8 mouse cellular contexts compared by ENCODE assay signal in genomic region chr14:118235973-118236885, GRCm38 (mm10). TPM values are rescaled to one million over a fixed set of nuclear protein-coding genes. Genes with fewer than 3 reads are reported as not detected.
DNase-seq lines count a peak whose midpoint lies in the region; ATAC-seq and TF ChIP-seq lines count a peak whose summit lies in the region.

No protein-coding gene starts in this region.

- H3K9me3 ChIP-seq in intestine, postnatal 0 days (ENCODE audit: control insufficient read depth), result no peaks in the 10 kb centered on the region

- H3K36me3 ChIP-seq in intestine, postnatal 0 days (ENCODE audit: control insufficient read depth, insufficient read depth), result no peaks in the 10 kb centered on the region

- peak overlapping the region; percentile 97 for H3K4me2 ChIP-seq in intestine, postnatal 0 days (replicated peaks; ENCODE audit: low read depth)

- H3K27me3 ChIP-seq in intestine, postnatal 0 days (replicated peaks; ENCODE audit: control insufficient read depth, insufficient read depth, low read length), result peaks cover 91% of the 10 kb centered on the region

- under 1% methylated on average over 70 of the region's 73 CpGs for WGBS in intestine, postnatal 0 days

- no peak overlapping the region for H3K27ac ChIP-seq in intestine, postnatal 0 days (ENCODE audit: low read depth, low read length)

- no peak for TF ChIP-seq CTCF in intestine, postnatal 0 days (IDR thresholded peaks at IDR 0.05; ENCODE audit: low read depth)

- H3K4me1 ChIP-seq in intestine, postnatal 0 days (replicated peaks; ENCODE audit: control insufficient read depth, insufficient read depth, low read length), result peaks cover 9% of the 10 kb centered on the region; the same call in 1 of the 2 replicates

- 0 out of 2 replicates have a peak, but pooled peaks have one; percentile 18 for ATAC-seq in granulocyte monocyte progenitor cell, adult 5-6 weeks (replicated peaks; ENCODE audit: poor library complexity, severe bottlenecking)
- ATAC-seq in intestine, postnatal 0 days, result peak; percentile 68
- peak; percentile 9; the same call in 1 of the 2 replicates for ATAC-seq in megakaryocyte progenitor cell, adult 5-6 weeks (replicated peaks; ENCODE audit: poor library complexity)

- peak; percentile 21 to 69 for DNase-seq in adrenal gland, adult (ENCODE audit: inconsistent age in 2 of 2, low spot score in 1 of 2)
- no peak for DNase-seq in adrenal gland, postnatal 4 days (ENCODE audit: low spot score in 2 of 2)
- DNase-seq in right cerebral cortex, postnatal 4 days, result peak; percentile 56
- no peak for DNase-seq in right cerebral cortex, adult 2 months (ENCODE audit: low spot score in 2 of 2)
- peak; percentile 22 for DNase-seq in thymus, postnatal 14 days

- no peak overlapping the region for H3K9ac ChIP-seq in intestine, postnatal 0 days (ENCODE audit: low read depth, low read length)

- peak overlapping the region; percentile 55 for H3K4me3 ChIP-seq in intestine, postnatal 0 days (ENCODE audit: low read depth, low read length)

RNA-seq across cellular contexts. Expression of gene Sox21, which starts 0.6 kb away (rescaled TPM):
- total RNA-seq in adrenal gland, postnatal 4 days (2021), result under 1 TPM; 0.11 to 0.17 TPM
- not detected in 2 replicates for total RNA-seq in granulocyte monocyte progenitor cell, adult 5-6 weeks (2014; fragmentation: Nextera tagmentation)
- not detected in 2 replicates for total RNA-seq in granulocyte monocyte progenitor cell, adult 5-6 weeks (2017)
- 0.07 and 0.13 TPM in 2 replicates for polyA plus RNA-seq in intestine, postnatal 0 days (2015; fragmentation: Nextera tagmentation; extraction: Ambion mirVana)
- not detected in 2 replicates for total RNA-seq in megakaryocyte progenitor cell, adult 5-6 weeks (2015)
- total RNA-seq in megakaryocyte progenitor cell, adult 5-6 weeks (2017), result not detected in 2 replicates

RNA-seq across cellular contexts. Expression of gene Gm9376, which starts 30.5 kb away (rescaled TPM):
- total RNA-seq in adrenal gland, postnatal 4 days (2021), result not detected
- total RNA-seq in granulocyte monocyte progenitor cell, adult 5-6 weeks (2014; fragmentation: Nextera tagmentation), result not detected in 2 replicates
- not detected in 2 replicates for total RNA-seq in granulocyte monocyte progenitor cell, adult 5-6 weeks (2017)
- polyA plus RNA-seq in intestine, postnatal 0 days (2015; fragmentation: Nextera tagmentation; extraction: Ambion mirVana), result not detected in 2 replicates
- total RNA-seq in megakaryocyte progenitor cell, adult 5-6 weeks (2015), result not detected in 2 replicates
- not detected in 2 replicates for total RNA-seq in megakaryocyte progenitor cell, adult 5-6 weeks (2017)

Comparison
In these comparisons a context has a peak if more than half of its experiments do, and no peak if none do; other contexts are left out.
1. DNase-seq: peak in adrenal gland, adult (2 of 2), right cerebral cortex, postnatal 4 days (single experiment) and thymus, postnatal 14 days (single experiment); none in adrenal gland, postnatal 4 days (0 of 2) and right cerebral cortex, adult 2 months (0 of 2).
2. ATAC-seq: peak in every context shown above with its lines; median percentile 68 in intestine, postnatal 0 days; 18 in granulocyte monocyte progenitor cell, adult 5-6 weeks; 9 in megakaryocyte progenitor cell, adult 5-6 weeks.